Mouse (Mus musculus): ENCODE results near the gene Atp6v0d1.

Gene Atp6v0d1

DNA sequence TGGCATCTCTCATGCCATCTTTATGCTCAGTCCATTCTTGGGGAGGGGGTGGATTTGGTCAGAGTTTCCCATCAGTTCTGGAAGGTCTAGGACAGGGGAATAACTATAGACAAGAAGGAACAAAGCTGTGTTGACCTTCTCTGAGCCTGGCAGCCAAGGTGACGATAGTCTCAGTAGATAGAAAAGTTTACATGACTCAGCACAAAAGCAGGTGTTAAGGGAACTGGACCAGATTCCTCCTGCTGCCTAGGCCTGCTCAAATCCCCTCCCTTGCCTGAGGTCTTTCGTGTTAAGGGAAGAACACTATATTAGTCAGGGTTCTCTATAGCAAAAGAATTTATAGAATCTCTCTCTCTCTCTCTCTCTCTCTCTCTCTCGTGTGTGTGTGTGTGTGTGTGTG, 13.9 kb upstream of the Atp6v0d1 start:
- in situ Hi-C loops (cut with MboI, MseI), result loop anchor here (25.0 kb wide), 1 partner anchor 858 kb away; no protein-coding TSS in a partner anchor

GRCm38 (mm10) chr8:105575538-105575937, 9.7 kb upstream of the Atp6v0d1 start:
- in situ Hi-C loops (cut with MboI, MseI), result loop anchor here (25.0 kb wide), 1 partner anchor 862 kb away; no protein-coding TSS in a partner anchor

DNA sequence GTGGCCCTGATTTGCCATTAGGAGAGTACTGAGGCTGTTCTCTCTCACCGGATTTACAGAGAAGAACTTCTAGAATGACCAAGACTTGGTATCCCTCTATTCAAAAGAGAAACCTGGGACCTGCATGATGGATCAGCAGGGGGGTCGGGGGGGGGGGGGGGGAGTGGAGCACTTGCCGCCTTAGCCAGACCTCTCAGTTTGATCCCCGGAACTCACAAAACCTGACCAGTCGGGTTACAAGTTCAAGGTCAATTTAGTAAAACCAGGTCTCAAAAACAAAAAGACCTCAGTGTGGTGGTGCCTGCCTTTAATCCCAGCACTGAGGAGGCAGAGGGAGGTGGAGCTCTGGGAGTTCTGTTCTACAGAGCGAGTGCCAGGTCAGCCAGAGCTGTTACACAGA, 8.9 kb upstream of the Atp6v0d1 start:
- in situ Hi-C loops (cut with MboI, MseI), result loop anchor here (25.0 kb wide), 1 partner anchor 863 kb away; no protein-coding TSS in a partner anchor

- in situ Hi-C loops (cut with MboI, MseI), result no loop called here
These were observed 7.6 kb upstream of the Atp6v0d1 start for GRCm38 (mm10) chr8:105573427-105573826.

DNA sequence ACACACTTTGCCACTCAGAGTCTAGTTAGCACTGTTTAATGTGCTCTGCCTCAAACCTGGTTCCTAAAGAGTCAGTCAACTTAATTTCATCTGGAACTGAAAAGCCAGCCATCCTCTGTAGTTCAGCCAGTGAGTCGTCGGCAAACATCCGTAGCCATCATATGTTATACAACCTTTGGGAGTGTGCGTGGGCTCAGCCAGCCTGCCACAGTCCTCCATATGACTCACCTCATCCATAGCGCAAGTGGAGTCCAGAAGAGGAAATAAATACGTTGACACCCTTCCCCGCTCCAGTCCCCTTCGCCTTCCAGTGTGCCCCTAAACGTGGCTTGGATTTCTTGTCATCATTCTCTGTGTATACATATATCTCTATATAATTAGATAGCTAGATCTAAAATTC, 6.0 kb upstream of the Atp6v0d1 start:
- in situ Hi-C loops (cut with MboI, MseI), result no loop called here

GRCm38 (mm10) chr8:105566703-105567595, 1.1 kb upstream of the Atp6v0d1 start:
- in situ Hi-C loops (cut with MboI, MseI), result loop anchor here (5.0 kb wide), 1 partner anchor 35 kb away; no protein-coding TSS in a partner anchor

DNA sequence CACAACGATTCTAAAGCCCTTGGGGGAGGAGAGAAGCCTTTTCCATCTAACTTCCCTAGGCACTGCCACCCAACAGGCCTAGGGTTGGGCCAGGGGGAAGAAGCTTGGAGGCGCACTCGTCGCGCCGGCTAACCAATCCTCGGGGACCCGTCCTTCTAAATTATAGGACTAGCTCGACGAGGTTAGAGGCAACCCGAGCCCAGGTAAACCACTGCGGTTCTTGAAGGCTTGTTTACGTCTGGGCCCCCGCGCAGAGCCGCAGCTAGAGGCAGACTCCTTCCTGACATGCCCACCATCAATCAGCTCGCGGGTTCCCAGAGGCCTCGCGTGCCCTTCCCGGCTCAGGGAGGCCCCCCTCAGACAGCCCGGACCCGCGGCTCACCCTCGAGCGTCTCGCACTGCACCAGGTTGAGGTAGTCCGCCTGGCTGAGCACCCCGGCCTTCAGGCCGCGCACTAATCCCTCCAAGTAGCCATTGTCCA, 406 bp downstream of the Atp6v0d1 start:
- in situ Hi-C loops (cut with MboI, MseI), result loop anchor here (5.0 kb wide), 1 partner anchor 37 kb away; no protein-coding TSS in a partner anchor

DNA sequence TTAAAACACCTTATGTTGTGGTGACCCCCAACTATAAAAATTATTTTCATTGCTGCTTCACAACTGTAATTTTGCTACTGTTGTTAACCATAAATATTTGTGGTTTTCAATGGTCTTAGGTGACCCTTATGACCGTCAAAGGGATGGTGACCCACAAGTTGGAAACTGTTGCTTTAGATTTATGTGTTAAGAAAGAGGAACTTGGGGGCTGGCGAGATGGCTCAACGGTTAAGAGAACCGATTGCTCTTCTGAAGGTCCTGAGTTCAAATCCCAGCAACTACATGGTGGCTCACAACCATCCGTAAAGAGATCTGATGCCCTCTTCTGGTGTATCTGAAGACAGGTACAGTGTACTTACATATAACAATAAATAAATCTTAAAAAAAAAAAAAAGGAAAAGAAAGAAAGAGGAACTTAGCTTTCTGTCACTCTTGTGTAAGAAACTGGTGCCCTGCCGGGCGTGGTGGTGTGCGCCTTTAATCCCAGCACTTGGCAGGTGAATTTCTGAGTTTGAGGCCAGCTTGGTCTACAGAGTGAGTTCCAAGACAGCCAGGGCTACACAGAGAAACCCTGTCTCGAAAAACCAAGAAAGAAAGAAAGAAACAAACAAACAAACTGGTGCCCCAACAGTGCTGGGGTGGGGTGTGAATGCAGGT, 1.1 kb downstream of the Atp6v0d1 start:
- in situ Hi-C loops (cut with MboI, MseI), result loop anchor here (5.0 kb wide), 1 partner anchor 38 kb away; no protein-coding TSS in a partner anchor

DNA sequence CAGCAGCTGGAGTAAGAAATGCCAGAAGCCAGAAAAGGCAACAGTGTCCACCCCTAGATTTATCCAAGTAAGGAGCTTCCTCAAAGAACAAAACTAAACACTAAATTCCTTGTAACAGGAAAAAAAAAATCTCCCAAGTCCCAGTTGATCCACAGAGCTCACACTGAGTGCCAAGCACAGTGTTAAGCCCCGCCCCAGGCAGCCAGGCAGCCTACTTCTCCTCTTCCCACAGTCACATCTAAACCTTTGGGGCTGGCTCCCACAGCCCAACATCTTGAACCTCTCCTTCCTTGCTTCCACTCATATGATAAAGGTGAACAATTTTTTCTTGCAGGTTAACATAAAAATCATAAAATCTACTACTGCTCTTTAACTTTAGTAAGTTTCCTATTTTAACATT, 2.0 kb downstream of the Atp6v0d1 start:
- in situ Hi-C loops (cut with MboI, MseI), result no loop called here

- in situ Hi-C loops (cut with MboI, MseI), result no loop called here
These were observed 3.0 kb downstream of the Atp6v0d1 start for GRCm38 (mm10) chr8:105562863-105563262.

DNA sequence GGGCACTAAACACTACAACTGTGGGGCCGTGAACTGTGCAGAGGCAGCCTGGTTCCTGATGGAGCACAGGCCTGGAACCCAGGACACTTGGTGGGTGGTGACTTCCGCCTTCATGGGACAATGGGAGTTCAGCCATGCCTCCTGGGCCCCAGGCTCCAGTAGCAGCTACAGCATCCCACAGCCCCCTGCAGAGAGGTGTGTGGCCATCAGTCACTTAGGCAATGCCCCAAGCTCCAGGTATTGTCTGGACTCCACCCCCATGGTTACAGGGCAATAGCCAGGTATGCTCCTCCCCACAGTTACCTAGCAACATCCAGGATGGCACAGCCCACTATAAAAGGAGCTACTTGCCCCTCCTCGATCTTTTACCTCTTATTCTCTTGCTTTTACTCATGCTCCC, 10.6 kb downstream of the Atp6v0d1 start:
- in situ Hi-C loops (cut with MboI, MseI), result no loop called here

DNA sequence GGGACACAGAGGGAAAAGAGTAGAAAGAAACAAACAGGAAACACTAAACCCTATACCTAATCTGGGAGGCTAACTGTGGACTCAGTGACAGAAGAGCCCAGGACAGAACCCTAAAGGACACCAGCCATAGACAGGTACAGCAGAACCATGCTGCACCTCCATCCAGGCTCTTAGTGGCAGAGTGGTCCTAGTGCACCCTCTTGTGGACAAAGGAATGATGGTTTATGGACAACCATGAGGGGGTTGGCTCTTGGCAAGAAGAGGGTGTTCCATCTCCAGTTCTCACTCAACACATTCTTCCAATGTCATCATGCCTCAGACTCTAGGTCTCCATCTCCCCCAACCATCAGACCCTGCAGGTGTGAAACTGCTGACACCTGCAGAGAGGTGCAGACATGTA, 11.8 kb downstream of the Atp6v0d1 start:
- in situ Hi-C loops (cut with MboI, MseI), result no loop called here

GRCm38 (mm10) chr8:105552824-105553223, 13.0 kb downstream of the Atp6v0d1 start:
- in situ Hi-C loops (cut with MboI, MseI), result no loop called here

- in situ Hi-C loops (cut with MboI, MseI), result no loop called here
These were observed 13.8 kb downstream of the Atp6v0d1 start for GRCm38 (mm10) chr8:105552032-105552431.

DNA sequence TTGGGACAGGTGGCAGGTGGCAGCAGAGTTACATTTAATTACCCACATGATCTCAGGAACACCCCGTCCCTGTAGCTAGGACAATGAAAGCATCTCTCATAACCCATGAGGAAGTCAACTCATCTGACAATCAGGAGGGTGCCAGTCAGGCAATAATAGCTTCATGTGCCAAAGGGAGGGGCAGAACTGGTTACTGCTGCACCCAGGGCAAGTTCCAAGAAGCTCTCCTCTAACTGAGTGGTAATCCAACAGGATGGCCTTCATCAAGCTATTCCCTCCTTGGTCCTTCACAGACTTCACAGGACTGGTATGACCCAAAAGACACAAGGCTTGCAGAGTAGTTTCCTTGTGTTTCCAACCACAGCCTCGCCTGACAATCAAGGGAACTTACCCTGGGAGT, 15.8 kb downstream of the Atp6v0d1 start:
- in situ Hi-C loops (cut with MboI, MseI), result no loop called here

DNA sequence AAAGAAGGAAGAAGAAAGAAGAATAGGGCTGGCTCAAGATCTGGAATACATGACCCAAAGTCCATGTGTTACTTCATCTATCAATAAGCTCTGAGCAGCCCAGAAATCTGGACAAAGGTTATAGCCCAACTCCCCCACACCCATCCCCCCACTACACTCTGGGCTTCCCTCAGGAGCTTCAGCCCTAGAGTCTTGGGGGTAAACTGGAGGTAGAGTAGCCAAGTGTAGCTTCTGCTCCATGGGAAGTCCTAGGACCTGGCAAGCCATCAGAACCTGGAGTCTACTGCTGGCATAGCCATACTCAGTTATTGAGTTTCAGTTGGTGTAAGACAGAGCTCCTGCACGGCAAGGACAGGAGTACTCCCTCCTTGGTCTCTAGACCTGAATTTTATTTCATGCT, 16.3 kb downstream of the Atp6v0d1 start:
- in situ Hi-C loops (cut with MboI, MseI), result no loop called here

- in situ Hi-C loops (cut with MboI, MseI), result no loop called here
These were observed 19.2 kb downstream of the Atp6v0d1 start for GRCm38 (mm10) chr8:105546384-105547350.

DNA sequence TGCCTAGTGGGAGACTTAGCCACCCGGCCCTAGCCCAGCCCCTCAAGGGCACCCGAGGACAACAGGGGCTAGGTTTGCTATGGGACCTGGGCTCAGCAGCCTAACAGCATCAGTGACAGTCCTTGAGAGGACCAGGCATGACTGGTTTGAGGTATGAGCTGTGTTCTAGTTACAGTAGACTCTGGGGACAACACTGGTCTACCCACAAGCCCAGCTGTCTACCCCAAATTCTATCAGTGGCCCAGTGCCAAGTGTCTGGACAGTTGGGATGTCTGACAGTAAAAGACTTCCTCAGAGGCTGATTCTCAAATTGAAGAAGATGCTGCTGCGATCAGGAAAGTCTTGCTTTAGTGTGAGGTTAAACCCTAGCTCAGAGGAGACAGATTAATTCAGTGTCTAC, 20.6 kb downstream of the Atp6v0d1 start:
- in situ Hi-C loops (cut with MboI, MseI), result no loop called here

GRCm38 (mm10) chr8:105544544-105545205, 21.2 kb downstream of the Atp6v0d1 start:
- in situ Hi-C loops (cut with MboI, MseI), result no loop called here

DNA sequence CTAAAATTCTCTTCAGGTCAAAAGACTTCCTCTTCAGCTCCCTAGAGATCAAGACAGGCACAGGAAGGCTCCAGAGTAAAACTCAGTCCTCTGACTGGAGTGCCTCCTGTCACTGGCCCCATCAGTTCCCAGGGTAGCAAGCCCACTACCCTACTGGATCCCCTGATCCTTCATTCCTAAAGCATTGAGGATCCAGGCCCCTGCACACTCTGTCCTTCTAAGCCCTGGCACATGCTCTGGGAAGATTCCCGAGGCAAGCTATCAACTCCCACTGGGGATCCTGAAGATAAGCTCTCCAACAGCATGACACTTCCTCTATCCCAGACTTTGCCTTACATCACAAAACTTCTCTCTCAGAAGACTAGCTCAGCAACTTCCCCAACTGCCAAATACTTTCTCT, 22.1 kb downstream of the Atp6v0d1 start:
- in situ Hi-C loops (cut with MboI, MseI), result no loop called here

DNA sequence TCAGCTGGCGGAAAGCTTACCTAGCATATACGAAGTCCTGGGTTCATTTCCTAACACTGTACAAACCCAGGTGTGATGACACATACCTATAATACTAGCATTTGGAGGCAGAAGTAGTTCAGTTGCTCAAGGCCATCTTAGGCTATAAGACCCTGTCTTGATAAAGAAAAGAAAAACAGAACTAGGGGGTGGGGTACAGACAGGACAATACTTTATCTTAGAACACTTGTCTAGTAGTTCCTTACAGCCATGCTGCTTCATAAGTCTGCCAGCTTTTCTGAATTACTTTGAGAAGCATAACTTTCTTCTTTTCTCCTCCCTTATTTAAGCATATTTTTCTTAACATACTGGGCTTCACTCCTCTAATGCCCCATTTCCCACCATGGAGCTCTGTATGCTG, 23.0 kb downstream of the Atp6v0d1 start:
- in situ Hi-C loops (cut with MboI, MseI), result no loop called here

All from T-helper 2 cell (primary cell).